Mouse (Mus musculus) layer of hippocampus, adult 8-10 months (tissue): ENCODE results near the gene Fam168b. TPM values are rescaled to one million over a fixed set of nuclear protein-coding genes. Genes with fewer than 3 reads are reported as not detected.

Experiments used
- DNase-seq, 2 experiments: peaks; one replicate each; pipeline ENCODE4 v3.0.0; 2022; ENCODE audit warnings: low spot score in 2 of 2
- total RNA-seq, 4 experiments: library from RNA; stranded (reverse); gene quantifications; 2 replicates each; pipeline ENCODE4 v1.2.4; 2022

The Fam168b gene
- total RNA-seq, 4 experiments from 2014 or later = 182 to 227 (median 212) TPM

GRCm38 (mm10) chr1:34851562-34851961 lies 8.7 kb upstream of the Fam168b start:
- no peak for DNase-seq

- no peak for DNase-seq
Observed at GRCm38 (mm10) chr1:34850343-34851136, 7.7 kb upstream of the Fam168b start.

- peak; percentile 73 to 88 for DNase-seq
Observed at GRCm38 (mm10) chr1:34849745-34850342, 7.0 kb upstream of the Fam168b start, which contains the start of gene Plekhb2. Gene Plekhb2, plus strand, starts transcription at chr1:34849976.

GRCm38 (mm10) chr1:34847070-34847469 lies 4.2 kb upstream of the Fam168b start:
- no peak for DNase-seq

- no peak for DNase-seq
Observed at GRCm38 (mm10) chr1:34842389-34842861, 440 bp downstream of the Fam168b start.

- DNase-seq = no peak
Observed at GRCm38 (mm10) chr1:34841709-34842388, 1.0 kb downstream of the Fam168b start.

GRCm38 (mm10) chr1:34839241-34839640 lies 3.6 kb downstream of the Fam168b start:
- no peak for DNase-seq

- DNase-seq = no peak
Observed at GRCm38 (mm10) chr1:34837951-34838689, 4.7 kb downstream of the Fam168b start.

- no peak for DNase-seq
Observed at GRCm38 (mm10) chr1:34834904-34835303, 8.0 kb downstream of the Fam168b start.

GRCm38 (mm10) chr1:34831381-34831780 lies 11.5 kb downstream of the Fam168b start:
- DNase-seq = no peak

GRCm38 (mm10) chr1:34830934-34831333 lies 11.9 kb downstream of the Fam168b start:
- DNase-seq = no peak

GRCm38 (mm10) chr1:34828528-34829294 lies 14.2 kb downstream of the Fam168b start:
- DNase-seq = no peak

- no peak for DNase-seq
Observed at GRCm38 (mm10) chr1:34827900-34828299, 15.0 kb downstream of the Fam168b start.

GRCm38 (mm10) chr1:34825909-34826308 lies 17.0 kb downstream of the Fam168b start:
- no peak for DNase-seq

GRCm38 (mm10) chr1:34824208-34824607 lies 18.7 kb downstream of the Fam168b start:
- no peak for DNase-seq

- DNase-seq = no peak
Observed at GRCm38 (mm10) chr1:34823353-34823752, 19.5 kb downstream of the Fam168b start.

GRCm38 (mm10) chr1:34822746-34823145 lies 20.1 kb downstream of the Fam168b start:
- no peak for DNase-seq

- no peak for DNase-seq
Observed at GRCm38 (mm10) chr1:34822003-34822402, 20.9 kb downstream of the Fam168b start.

- no peak for DNase-seq
Observed at GRCm38 (mm10) chr1:34821411-34821810, 21.5 kb downstream of the Fam168b start.

GRCm38 (mm10) chr1:34819225-34819910 lies 23.5 kb downstream of the Fam168b start:
- DNase-seq = no peak
